Mouse (Mus musculus): Measurements from ENCODE around the gene Ezr.
"Not testable (repeated sequence)": the region's sequence is repeated elsewhere in the genome, so short reads cannot be mapped to it uniquely, and the experiment has no call there.

Ezr gene

DNA sequence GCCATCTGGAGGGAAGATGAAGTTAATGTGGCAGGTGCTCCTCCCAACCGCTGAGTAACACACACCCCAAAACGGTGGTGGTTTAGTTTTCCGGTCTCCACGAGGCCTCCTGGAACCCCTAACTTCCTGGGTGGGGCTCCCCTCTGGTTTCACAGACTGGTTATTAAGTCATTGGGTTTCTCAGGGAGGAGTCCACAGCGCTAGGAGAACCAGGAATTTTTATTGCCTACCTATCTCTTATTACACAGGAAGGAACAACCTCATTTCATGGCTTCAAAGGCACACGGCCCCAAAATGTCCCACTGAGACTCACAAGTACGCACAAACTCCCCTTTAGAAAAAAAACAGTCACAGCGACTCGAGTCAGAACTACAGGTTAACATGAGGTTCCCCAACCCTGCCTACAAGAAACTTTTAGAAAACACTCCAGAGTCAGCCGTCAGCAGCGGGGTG is 38.8 kb downstream of the Ezr start:
- no peak for DNase-seq (ENCODE audit: low spot score in 2 of 2)

DNA sequence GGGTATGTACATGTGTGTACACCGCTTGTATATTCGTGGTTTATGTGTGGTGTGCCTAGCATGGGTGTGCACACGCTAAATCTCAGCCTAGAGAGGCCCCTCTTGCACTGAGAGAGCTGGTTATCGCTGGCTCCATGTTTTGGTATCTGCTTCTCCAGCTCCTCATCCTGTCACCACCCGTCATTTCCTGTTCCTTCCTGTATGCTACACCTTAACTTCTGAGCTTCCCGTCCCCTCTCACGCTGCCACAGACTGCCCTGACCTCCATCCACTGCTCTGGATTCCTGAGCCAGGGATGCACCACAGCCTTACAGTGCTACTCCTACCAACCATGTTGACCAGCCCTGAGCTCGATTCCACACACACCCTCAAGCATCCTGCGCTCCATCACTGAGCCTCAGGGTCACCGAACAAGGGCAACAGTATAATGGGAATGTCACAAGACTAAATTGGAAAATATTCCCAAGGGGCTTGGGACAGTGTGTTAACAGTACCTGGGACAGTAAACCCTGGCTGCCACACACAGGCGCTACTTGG is 39.5 kb downstream of the Ezr start:
- DNase-seq (ENCODE audit: low spot score in 2 of 2): peak in 1 of 2 experiments; percentile 20

DNA sequence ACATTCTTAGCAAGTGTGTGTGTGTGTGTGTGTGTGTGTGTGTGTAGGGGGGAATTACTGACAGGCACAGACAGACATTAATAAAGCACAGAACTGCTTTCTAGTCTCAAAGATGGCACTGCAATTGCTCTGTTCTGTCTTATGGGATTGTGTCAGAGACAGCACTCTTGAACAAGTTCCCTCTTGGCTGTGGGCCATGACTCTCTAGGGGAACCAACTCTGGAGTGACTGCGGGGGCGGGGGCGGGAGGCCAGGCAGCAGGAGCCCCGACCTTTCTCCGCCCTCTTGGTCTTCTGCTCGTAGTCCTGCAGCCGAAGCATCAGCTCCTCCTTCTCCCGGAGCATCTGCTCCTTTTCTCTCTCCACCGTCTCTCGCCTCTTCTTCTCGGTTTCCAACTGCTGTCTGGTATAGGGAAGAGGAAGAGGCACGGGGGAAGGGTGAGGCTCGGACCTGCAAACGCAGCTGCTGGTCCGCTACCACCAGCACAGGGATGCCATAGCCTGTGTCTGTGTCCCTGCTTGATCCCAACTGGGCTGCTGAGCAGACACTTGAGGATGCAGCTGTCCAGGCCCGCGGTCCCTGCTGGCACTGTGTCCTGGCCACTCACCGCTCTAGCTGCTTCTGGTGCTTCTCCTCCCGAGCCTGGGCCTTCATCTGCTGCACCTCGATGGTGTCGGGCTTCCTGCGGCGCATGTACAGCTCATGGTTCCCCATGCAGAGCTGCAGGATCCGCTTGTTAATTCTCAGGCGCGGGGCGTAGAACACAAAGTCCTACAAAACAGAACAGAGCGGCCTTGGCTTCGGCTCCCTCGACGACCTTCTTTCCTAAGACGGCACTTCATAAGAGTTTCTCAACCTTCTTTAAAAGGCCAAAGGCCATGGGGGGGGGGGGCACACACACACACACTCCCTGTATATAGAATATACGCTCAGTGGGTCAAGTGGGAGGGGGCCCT is 40.2 kb downstream of the Ezr start:
- peak in 1 of 2 experiments; percentile 60 for DNase-seq (ENCODE audit: low spot score in 2 of 2)

DNA sequence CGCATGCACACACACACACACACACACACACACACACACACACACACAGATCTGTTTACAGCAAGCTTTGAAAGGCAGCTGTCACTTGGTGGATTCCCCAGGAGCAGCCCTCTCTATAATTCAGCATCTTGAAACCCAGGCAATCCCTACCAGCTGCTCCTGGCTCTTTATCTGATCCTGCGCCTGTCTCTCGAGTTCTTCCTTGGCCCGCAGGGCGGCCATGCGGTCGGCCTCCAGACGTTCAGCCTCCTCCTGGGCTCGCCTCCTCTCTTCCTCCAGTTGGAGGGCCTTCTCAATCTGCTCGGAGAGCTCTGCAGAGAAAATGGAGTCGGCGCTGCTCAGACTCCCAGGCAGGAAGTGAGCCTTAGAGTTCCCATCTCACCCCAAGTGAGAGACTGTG is 41.3 kb downstream of the Ezr start:
- peak in 1 of 2 experiments; percentile 56 for DNase-seq (ENCODE audit: low spot score in 2 of 2)

DNA sequence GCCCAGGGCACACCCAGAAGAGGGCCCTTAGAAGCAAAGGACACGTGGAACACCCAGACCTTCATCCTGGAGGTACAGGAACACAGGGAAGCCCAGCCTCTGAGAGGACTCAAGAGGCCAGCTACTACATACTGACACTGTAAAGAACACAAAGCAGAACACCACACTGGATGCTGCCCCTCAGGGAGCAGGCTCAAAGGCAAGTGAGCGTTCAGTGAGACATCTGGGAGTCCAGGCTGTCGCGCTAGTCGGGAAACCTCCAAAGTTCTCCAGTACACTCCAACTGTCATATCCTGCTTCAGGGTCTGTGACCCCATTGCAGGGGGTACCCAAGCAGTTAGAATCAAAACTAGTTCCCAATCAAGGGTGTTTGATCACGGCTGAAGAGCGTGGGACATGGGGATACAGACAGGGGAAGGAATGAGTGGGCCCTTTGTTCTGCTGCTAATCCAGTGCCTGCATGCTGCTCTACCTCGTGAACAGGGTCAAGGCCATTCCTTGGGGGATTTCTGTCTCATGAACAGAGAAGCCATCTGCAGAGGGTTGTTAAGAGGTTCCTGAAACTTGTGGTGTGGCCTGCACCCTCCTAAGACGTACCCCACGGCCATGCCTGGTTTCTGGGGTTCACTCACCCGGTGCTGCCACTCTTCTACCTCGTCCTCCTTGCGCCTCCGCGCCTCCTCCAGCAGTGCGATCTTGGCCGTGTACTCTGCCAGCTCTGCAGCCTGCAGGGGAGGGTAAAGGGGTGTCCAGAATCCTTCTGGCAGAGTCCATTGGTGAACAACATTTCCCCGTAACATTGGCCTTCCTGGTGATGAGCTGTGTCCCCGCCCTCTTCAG is 42.0 kb downstream of the Ezr start:
- peak; percentile 13 to 57 for DNase-seq (ENCODE audit: low spot score in 2 of 2)

- peak in 1 of 2 experiments; percentile 43 for DNase-seq (ENCODE audit: low spot score in 2 of 2)
These were observed 42.8 kb downstream of the Ezr start for GRCm38 (mm10) chr17:6739756-6740155.

DNA sequence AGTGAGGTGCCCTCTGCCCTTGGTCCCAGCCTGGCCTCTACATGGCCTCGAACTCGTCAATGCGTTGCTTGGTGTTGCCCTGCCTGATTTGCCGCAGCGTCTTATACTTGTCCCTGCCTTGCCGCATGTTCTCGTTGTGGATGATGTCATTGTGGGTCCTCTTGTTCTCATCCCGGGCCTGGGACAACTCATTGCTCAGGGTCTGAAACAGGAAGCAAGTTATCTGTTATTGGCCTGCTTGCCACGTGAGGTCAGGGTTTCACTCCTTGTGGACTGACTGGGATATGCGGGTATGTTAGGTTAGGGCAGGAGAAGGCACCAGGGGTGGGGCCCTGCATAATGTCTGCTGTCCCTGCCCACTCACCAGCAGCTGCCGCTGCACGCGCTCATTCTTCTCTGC is 43.3 kb downstream of the Ezr start:
- DNase-seq (ENCODE audit: low spot score in 2 of 2): peak; percentile 15 to 49

GRCm38 (mm10) chr17:6738836-6739235 is 43.7 kb downstream of the Ezr start:
- peak; percentile 7 to 29 for DNase-seq (ENCODE audit: low spot score in 2 of 2)

- peak; percentile 16 to 38 for DNase-seq (ENCODE audit: low spot score in 2 of 2)
These were observed 45.1 kb downstream of the Ezr start for GRCm38 (mm10) chr17:6737273-6737997.

GRCm38 (mm10) chr17:6736306-6737272 is 46.0 kb downstream of the Ezr start:
- DNase-seq (ENCODE audit: low spot score in 2 of 2): peak; percentile 17 to 47

GRCm38 (mm10) chr17:6734746-6735441 is 47.7 kb downstream of the Ezr start:
- peak; percentile 13 to 42 for DNase-seq (ENCODE audit: low spot score in 2 of 2)

DNA sequence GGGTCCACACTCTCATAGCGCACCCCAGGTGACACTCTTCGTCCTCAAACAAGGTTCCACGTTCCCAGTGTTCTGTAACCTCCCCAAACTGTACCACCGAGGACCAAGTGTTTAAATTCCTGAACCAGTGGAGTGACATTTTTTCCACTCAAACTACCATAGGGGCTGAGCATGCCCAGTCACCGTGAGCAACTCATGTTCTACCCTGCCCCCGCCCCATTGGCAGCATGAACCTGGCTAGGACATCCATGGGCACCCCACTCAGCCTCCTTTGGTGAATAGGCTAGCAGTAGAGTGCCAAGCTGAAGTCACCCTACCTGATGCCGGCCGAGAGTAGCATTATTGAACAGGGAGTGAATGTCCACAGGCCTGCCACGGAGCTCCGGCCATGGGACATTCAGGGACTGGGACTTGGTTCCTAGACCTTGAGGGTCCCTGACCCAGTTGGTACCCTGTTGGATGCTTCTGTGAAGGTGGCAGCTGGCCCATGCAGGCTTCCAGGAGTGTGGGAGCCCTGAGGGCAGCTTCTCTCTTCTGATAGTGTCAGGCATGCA is 49.2 kb downstream of the Ezr start:
- DNase-seq (ENCODE audit: low spot score in 2 of 2): peak in 1 of 2 experiments; percentile 57

DNA sequence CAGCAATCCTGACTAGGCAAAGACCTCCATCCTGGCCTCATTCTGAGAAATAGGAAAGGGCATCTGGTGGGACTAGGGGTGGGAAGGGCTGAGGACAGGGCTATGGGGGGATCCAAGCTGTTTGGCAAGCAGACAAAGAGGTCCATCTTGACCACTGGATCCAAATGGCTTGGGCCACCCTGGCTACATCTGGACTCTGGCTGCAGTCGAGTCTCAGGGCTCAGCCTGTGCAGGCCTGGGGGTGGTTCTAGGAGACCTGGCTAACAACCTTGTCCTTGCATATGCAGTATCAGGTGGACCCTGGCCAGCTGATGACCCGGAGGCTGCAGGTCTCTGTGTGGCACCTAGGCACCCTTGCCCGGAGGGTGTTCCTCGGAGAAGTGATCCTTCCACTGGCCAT is 49.9 kb downstream of the Ezr start:
- peak in 1 of 2 experiments; percentile 53 for DNase-seq (ENCODE audit: low spot score in 2 of 2)

- DNase-seq (ENCODE audit: low spot score in 2 of 2): peak in 1 of 2 experiments; percentile 54
These were observed 51.0 kb downstream of the Ezr start for GRCm38 (mm10) chr17:6731634-6732033.

- DNase-seq (ENCODE audit: low spot score in 2 of 2): peak in 1 of 2 experiments; percentile 42
These were observed 51.5 kb downstream of the Ezr start for GRCm38 (mm10) chr17:6731132-6731531.

- no peak for DNase-seq (ENCODE audit: low spot score in 2 of 2)
These were observed 53.3 kb downstream of the Ezr start for GRCm38 (mm10) chr17:6729244-6729742.

DNA sequence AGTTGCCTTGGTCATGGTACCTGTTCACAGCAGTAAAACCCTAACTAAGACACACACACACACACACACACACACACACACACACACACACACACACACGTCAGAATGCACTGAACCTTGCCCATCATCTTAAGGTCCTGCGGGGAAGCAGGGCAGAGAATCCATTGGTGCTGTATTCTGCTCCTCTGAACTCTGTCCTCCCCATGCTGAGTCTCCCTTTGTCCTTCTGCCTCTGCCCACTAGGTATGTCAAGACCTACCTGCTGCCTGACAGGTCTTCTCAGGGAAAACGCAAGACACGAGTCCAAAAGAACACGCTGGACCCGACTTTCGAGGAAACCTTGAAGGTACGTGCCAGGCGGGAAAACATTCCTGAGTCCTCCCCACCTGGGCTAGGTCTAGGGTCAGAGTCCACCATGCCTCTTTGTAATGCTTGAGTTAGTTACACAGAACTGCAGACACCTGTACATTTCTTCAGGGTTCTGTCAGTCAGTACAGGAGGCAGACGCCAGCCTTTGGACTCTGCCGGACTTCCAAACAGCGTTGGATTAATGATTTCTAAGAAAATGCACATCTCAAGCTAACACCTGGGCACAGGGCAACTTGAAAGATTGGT is 54.5 kb downstream of the Ezr start:
- DNase-seq (ENCODE audit: low spot score in 2 of 2): no peak

GRCm38 (mm10) chr17:6713944-6714343 is 68.6 kb downstream of the Ezr start:
- not testable (repeated sequence) for DNase-seq (ENCODE audit: low spot score in 2 of 2)

Data from urinary bladder, postnatal 4 days (tissue).